Mouse (Mus musculus): ENCODE results near the gene Otub2. TPM values are rescaled to one million over a fixed set of nuclear protein-coding genes. Genes with fewer than 3 reads are reported as not detected.
A peak's percentile ranks its signal among the peaks of the same experiment; 100 is the strongest.

The Otub2 gene
- polyA plus RNA-seq (2012; rRNA removed) = 10.8 and 12.5 TPM in 2 replicates

- DNase-seq (ENCODE audit: low spot score) = peak; percentile 90
Observed at GRCm38 (mm10) chr12:103388505-103389347, at the start of gene Otub2. TSS of gene Otub2 (plus strand) at chr12:103388682.

GRCm38 (mm10) chr12:103341212-103341611 lies 47.3 kb upstream of the Otub2 start:
- no peak for DNase-seq (ENCODE audit: low spot score)

GRCm38 (mm10) chr12:103343456-103343855 lies 45.0 kb upstream of the Otub2 start:
- DNase-seq (ENCODE audit: low spot score) = no peak

- DNase-seq (ENCODE audit: low spot score) = no peak
Observed at GRCm38 (mm10) chr12:103344934-103345333, 43.5 kb upstream of the Otub2 start.

- DNase-seq (ENCODE audit: low spot score) = no peak
Observed at GRCm38 (mm10) chr12:103346945-103347344, 41.5 kb upstream of the Otub2 start.

- no peak for DNase-seq (ENCODE audit: low spot score)
Observed at GRCm38 (mm10) chr12:103347406-103347805, 41.1 kb upstream of the Otub2 start.

GRCm38 (mm10) chr12:103348506-103348905 lies 40.0 kb upstream of the Otub2 start:
- peak; percentile 58 for DNase-seq (ENCODE audit: low spot score)

GRCm38 (mm10) chr12:103352735-103353134 lies 35.7 kb upstream of the Otub2 start:
- no peak for DNase-seq (ENCODE audit: low spot score)

- peak; percentile 42 for DNase-seq (ENCODE audit: low spot score)
Observed at GRCm38 (mm10) chr12:103353538-103353937, 34.9 kb upstream of the Otub2 start.

- DNase-seq (ENCODE audit: low spot score) = no peak
Observed at GRCm38 (mm10) chr12:103355746-103356414, 32.6 kb upstream of the Otub2 start, which contains the start of gene Asb2. TSS of gene Asb2 (minus strand) at chr12:103356001.

GRCm38 (mm10) chr12:103356415-103356748 lies 32.1 kb upstream of the Otub2 start:
- DNase-seq (ENCODE audit: low spot score) = no peak

- DNase-seq (ENCODE audit: low spot score) = no peak
Observed at GRCm38 (mm10) chr12:103358216-103358615, 30.3 kb upstream of the Otub2 start.

GRCm38 (mm10) chr12:103358951-103359801 lies 29.3 kb upstream of the Otub2 start:
- no peak for DNase-seq (ENCODE audit: low spot score)

- DNase-seq (ENCODE audit: low spot score) = no peak
Observed at GRCm38 (mm10) chr12:103360812-103361211, 27.7 kb upstream of the Otub2 start.

GRCm38 (mm10) chr12:103361539-103362307 lies 26.8 kb upstream of the Otub2 start:
- no peak for DNase-seq (ENCODE audit: low spot score)

- DNase-seq (ENCODE audit: low spot score) = no peak
Observed at GRCm38 (mm10) chr12:103362336-103362735, 26.1 kb upstream of the Otub2 start.

- no peak for DNase-seq (ENCODE audit: low spot score)
Observed at GRCm38 (mm10) chr12:103367171-103367570, 21.3 kb upstream of the Otub2 start.

GRCm38 (mm10) chr12:103367620-103368325 lies 20.7 kb upstream of the Otub2 start:
- DNase-seq (ENCODE audit: low spot score) = peak; percentile 51

- no peak for DNase-seq (ENCODE audit: low spot score)
Observed at GRCm38 (mm10) chr12:103368326-103368669, 20.2 kb upstream of the Otub2 start.

GRCm38 (mm10) chr12:103368777-103369176 lies 19.7 kb upstream of the Otub2 start:
- DNase-seq (ENCODE audit: low spot score) = no peak

GRCm38 (mm10) chr12:103370861-103371260 lies 17.6 kb upstream of the Otub2 start:
- no peak for DNase-seq (ENCODE audit: low spot score)
